Mouse (Mus musculus): ENCODE data around the gene Lrrfip2. TPM values are rescaled to one million over a fixed set of nuclear protein-coding genes. Genes with fewer than 3 reads are reported as not detected.
A peak's percentile ranks its signal among the peaks of the same experiment; 100 is the strongest.

Lrrfip2 gene
- 15.9 and 31.8 TPM in 2 replicates for total RNA-seq (2014; fragmentation: Nextera tagmentation)
- total RNA-seq (2017), result 54.7 and 56.0 TPM in 2 replicates

DNA sequence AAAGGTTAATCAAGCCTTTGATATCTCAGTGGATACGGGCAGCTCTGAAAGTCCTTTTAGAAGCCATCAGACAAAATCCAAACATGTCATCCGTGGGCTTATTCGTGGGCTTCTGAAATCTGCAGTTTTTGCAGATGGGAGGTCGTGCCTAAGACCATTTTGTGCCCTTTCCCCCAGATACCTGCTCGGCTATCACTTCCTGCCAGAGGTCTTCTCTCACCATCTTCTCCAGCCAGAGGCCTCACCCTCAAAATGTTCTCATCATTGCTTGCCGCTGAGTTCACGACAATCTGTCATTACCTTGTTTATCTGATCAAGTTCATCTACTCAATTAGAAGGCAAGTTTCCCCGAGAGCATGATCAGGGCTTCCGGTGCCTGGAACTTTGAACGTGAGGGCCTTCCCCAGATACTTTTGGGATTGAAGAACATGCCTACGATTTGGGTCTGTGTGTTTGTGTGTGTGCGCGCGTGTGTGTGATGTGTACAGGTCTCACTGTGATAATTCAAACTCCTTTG lies at the start of gene Lrrfip2:
TSS of gene Lrrfip2 (plus strand) at position 467 of the 517 bp plus-strand sequence.
- ATAC-seq (replicated peaks; ENCODE audit: low FRiP score, low TSS enrichment, poor library complexity, severe bottlenecking), result no peak

GRCm38 (mm10) chr9:111070546-111070961 lies 46.8 kb upstream of the Lrrfip2 start:
- ATAC-seq (replicated peaks; ENCODE audit: low FRiP score, low TSS enrichment, poor library complexity, severe bottlenecking), result peak; percentile 90

DNA sequence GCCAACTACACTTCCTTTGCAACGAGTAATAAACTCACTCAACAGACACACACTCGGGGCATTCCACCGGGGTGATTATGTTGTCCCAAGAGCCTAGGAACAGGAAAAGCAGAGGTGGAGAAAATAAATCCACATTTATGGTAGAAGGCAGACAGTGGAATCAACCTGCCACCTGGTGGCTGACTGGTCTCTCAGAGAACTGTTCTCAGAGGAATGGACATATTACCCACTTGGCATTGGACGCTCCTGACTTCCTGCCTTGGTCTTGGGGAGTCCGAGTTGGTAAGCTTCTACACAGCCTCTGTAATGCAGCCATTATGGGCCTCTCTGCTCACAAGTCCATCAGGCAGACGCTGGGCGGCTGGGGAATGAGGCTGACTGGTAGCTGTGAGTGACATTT lies 45.2 kb upstream of the Lrrfip2 start:
- ATAC-seq (replicated peaks; ENCODE audit: low FRiP score, low TSS enrichment, poor library complexity, severe bottlenecking), result peak; percentile 41; the same call in 1 of the 2 replicates

DNA sequence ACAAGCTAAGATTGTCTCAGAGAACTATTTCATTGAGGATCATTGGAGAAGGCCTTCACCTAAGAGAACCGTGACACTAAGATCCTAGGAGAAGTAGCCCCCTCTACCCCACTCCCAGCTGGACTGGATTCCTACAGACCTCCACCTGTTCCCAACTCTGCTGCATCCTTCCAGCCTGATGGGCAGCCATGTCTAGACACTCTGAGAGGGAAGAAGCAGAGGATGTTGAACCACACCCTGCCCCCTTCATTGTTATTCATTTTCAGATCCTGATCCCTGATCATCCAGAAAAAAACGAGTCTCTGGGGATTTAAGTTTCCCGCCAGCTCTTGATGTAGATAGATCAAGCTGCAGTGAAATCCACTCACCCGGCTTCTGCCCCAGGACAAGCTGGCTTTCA lies 44.4 kb upstream of the Lrrfip2 start:
- no peak for ATAC-seq (replicated peaks; ENCODE audit: low FRiP score, low TSS enrichment, poor library complexity, severe bottlenecking)

DNA sequence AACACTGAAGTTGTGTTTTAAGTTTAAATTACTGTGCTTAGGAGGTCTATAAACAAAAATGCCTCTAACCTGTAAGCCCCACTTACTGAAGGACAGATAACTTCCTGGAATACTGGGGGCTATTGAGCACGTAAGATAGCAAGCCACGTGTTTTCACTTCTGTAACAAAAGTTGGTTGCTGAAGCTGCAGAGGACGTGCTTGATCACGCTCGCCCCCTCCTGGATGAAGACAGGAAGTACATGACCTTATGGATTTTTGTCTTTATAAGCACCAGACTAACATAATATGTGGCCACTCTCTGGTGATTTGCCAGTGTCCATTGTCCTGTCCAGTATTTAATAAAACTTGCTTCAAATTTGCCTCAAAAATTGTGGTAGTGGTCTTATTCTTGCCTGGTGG lies 39.6 kb upstream of the Lrrfip2 start:
- peak; percentile 68 for ATAC-seq (replicated peaks; ENCODE audit: low FRiP score, low TSS enrichment, poor library complexity, severe bottlenecking)

DNA sequence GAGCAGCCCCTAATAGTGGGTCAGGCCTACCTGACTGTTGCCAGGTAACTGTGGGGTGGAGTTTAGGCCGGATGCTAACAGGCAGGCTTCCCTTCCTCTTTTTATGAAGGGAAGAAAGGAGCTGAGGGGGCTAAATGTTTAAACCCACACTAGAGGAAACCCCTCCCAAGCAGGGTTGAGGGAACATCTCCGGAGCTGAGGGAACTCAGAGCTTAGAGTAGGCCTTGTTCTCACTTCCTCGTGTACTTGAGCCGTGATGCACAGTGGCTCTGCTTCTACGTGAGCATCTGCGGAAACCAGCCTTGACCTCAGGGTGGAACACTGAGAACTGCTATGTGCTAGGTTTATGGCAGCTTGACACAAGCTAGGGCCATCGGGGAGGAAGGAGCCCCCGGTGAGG lies 36.6 kb upstream of the Lrrfip2 start:
- no peak for ATAC-seq (replicated peaks; ENCODE audit: low FRiP score, low TSS enrichment, poor library complexity, severe bottlenecking)

- ATAC-seq (replicated peaks; ENCODE audit: low FRiP score, low TSS enrichment, poor library complexity, severe bottlenecking), result no peak
These were observed 35.6 kb upstream of the Lrrfip2 start for GRCm38 (mm10) chr9:111081765-111082164.

- ATAC-seq (replicated peaks; ENCODE audit: low FRiP score, low TSS enrichment, poor library complexity, severe bottlenecking), result no peak
These were observed 32.1 kb upstream of the Lrrfip2 start for GRCm38 (mm10) chr9:111085329-111085728.

DNA sequence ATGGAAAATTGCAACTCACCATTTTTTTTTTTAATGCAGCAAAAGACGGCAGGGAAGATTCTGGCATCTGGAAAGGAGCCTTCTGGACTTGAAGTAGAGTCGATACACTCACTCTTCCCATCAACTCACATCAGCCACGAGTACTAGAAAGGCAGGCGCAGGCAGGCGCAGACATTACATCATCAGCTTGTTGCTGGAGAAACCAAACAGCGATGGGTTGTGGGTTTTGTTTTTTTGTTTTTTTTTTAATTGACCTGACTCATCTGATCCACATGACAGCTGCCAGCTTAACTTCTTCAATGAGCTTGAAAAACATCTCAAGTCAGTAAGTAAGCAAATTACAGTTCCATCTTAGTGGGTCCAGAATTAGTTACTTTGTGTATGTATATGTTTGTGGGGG lies 31.3 kb upstream of the Lrrfip2 start:
- no peak for ATAC-seq (replicated peaks; ENCODE audit: low FRiP score, low TSS enrichment, poor library complexity, severe bottlenecking)

DNA sequence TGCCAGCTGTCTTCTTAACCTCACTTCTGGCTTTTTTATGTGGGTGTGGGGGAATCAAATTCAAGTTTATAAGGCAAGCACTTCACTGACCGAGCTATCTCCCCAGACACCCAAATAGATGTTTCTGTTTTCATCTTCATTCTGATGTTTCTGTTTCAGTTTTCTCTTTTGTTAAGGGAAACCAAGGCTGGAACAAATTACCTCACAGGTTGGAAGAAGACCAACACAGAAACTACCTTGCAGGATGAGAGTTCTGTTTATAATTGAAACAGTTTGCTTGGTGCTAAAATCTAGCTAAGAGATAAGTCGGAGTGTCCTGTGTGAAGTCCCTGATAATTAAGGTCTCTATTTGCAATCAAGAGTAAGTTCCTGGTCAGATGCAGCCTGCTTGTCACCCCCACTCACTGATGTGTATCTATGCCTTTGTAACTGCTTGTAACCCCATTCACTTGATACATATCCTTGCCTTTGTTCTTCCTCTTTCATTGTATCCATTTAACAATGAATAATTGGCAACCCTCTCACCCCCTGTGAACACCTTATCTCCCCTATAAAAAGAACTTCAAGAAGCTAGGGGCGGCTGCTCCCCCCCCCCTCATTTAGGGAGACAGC lies 30.3 kb upstream of the Lrrfip2 start:
- ATAC-seq (replicated peaks; ENCODE audit: low FRiP score, low TSS enrichment, poor library complexity, severe bottlenecking), result no peak

GRCm38 (mm10) chr9:111087960-111088359 lies 29.4 kb upstream of the Lrrfip2 start:
- ATAC-seq (replicated peaks; ENCODE audit: low FRiP score, low TSS enrichment, poor library complexity, severe bottlenecking), result 0 out of 2 replicates have a peak, but pooled peaks have one; percentile 13

DNA sequence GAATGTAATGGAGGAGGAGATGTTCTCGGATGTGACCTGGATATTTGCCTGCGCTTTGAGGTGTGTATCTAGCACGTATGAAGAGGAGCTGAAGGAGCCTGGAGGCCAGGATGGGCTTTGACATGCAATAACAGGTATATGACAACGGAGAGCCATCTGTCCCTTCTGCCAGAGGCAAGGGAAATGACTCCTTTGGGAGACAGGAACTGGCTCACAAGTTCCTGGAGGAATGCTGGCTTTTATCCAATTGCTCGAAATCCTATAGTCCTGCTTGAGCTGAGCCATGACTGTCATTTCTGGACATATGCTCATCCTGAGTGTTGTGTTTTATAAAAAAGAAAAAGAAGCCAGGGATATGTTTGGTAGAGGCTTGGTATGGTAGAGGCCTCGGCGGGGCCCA lies 28.5 kb upstream of the Lrrfip2 start:
- no peak for ATAC-seq (replicated peaks; ENCODE audit: low FRiP score, low TSS enrichment, poor library complexity, severe bottlenecking)

- ATAC-seq (replicated peaks; ENCODE audit: low FRiP score, low TSS enrichment, poor library complexity, severe bottlenecking), result no peak
These were observed 24.7 kb upstream of the Lrrfip2 start for GRCm38 (mm10) chr9:111092657-111093056.

DNA sequence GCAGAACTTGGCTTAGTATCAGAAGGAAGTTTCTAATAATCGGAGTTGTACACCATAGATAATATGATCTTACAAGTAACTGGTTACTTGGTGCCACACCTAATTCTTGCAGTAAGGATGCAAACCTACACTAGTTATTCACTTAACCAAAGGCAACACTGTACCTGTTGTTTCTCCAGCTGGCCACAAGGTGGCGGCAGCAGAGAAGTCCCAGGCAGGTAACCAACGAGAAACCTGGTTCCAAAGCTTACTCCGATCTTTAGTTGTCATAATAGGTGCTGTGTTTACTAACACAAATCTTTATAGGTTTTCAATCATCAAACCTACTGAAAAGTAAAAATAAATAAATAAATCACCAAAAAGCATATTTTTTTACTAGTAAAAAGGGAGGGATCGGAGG lies 24.3 kb upstream of the Lrrfip2 start:
- ATAC-seq (replicated peaks; ENCODE audit: low FRiP score, low TSS enrichment, poor library complexity, severe bottlenecking), result peak; percentile 77

DNA sequence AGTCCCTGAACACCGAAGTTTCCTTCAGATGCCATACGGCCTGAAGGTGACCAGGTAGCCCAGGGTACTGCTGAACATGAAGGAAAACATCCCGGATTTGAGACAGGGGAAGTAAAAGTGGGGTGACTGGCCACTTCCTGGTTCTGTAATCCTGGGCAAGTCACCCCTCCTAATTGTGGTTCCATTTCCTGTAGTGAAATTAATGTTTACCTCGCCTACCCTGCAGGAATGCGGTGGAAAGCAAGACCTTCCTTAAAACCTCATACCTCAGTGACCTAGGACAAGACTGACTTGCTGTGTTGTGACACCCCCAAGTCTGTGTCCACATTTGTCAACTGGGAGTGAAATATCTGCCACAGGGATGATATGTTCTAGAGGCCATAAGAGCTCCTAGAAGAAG lies 22.8 kb upstream of the Lrrfip2 start:
- ATAC-seq (replicated peaks; ENCODE audit: low FRiP score, low TSS enrichment, poor library complexity, severe bottlenecking), result no peak

DNA sequence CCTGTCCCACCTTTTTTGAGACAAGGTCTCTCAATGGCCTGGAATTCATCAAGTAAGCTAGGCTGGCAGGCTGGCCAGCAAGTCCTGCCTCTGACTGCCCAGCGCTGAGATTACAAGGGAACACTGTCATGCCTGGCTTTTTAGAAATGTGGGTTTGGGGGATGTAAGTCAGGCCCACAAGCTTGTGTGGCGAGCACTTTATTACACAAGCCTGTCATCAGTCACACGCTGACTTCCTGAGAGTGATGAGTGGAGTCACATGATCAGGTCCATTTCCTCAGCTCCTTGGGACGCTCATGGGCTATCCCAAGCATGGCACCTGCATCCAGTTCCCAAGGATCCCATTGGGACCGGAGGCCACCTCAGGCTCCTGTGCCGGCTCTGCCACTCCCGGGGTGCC lies 21.7 kb upstream of the Lrrfip2 start:
- no peak for ATAC-seq (replicated peaks; ENCODE audit: low FRiP score, low TSS enrichment, poor library complexity, severe bottlenecking)

DNA sequence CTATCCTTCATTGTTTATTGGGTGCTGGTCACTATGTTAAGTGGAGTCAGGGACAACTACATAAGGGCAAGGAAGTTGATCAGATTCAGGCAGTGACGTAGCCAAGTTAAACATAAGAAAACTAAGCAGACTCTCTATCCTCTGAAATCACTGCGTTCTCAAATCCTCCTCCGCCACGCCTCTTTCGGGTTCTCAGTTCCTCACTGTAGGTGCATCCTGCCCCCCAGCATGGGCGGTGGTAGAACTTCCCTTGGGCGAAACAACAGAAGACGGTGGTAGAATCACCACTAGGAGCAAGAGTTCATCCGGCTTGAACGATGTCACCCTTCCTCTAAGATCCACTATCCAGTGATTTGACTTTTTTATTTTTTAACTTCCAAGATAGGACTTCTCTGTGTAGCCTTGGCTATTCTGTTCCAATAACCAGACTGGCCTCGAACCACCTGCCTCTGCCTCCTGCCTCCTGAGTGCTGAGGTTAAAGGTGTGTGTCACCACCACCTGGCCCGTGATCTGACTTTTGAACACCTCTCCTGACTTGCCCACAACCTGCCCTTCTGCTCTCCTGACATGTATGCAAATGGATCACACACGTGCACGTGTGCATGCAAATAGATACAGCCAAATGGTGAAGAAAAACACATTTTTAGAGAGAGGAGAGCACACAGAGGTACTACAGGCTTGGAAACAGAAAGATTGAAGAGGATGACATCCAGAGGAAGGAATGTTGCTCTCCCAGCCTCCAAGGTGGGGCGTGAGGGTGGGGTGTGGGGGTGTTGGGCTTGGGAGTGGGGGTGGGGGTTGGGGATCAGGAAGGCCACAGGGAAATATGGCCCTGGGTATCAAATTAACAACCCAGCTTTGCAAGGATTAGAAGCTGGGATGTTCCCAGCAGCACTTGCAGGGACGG lies 20.7 kb upstream of the Lrrfip2 start:
- no peak for ATAC-seq (replicated peaks; ENCODE audit: low FRiP score, low TSS enrichment, poor library complexity, severe bottlenecking)

DNA sequence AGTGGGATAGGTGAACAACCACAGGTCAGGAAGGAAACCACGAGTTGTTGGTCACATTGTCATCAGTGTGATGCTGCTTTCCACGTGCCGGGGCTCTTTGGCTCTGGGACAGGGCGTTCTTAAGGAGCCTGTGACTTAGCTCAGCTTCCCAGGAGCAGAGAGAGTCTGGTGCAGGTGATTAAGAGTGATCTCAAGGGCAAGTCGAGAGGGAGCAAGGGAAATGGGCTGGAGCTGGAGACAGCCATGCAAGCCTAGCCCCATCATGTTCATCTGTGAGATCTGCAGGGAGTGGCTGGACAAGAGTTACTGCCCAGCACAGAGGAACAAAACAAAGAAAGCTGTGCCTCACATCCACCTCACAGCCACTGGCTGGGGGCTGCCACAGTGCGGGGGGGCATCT lies 19.8 kb upstream of the Lrrfip2 start:
- no peak for ATAC-seq (replicated peaks; ENCODE audit: low FRiP score, low TSS enrichment, poor library complexity, severe bottlenecking)

DNA sequence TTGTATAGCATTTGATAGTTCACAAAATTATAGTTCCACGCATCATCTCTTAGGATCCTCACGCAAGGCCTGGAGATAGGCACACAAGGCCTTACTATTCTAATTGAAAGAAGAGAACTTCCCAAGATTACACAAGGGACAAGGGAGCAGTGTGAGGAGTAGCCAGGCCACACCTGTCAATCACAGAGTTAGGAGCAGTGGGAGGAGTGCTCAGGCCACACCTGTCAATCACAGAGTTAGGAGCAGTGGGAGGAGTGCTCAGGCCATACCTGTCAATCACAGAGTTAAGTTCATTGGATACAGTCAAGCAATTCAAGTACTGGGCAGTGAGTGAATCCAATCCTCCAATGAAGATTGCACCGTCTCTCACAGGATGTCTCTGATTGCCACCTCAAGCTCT lies 17.0 kb upstream of the Lrrfip2 start:
- ATAC-seq (replicated peaks; ENCODE audit: low FRiP score, low TSS enrichment, poor library complexity, severe bottlenecking), result no peak

GRCm38 (mm10) chr9:111103293-111103692 lies 14.1 kb upstream of the Lrrfip2 start:
- ATAC-seq (replicated peaks; ENCODE audit: low FRiP score, low TSS enrichment, poor library complexity, severe bottlenecking), result no peak

- no peak for ATAC-seq (replicated peaks; ENCODE audit: low FRiP score, low TSS enrichment, poor library complexity, severe bottlenecking)
These were observed 13.5 kb upstream of the Lrrfip2 start for GRCm38 (mm10) chr9:111103893-111104292.
